Mouse (Mus musculus): ENCODE results near the gene Pde4d. TPM values are rescaled to one million over a fixed set of nuclear protein-coding genes. Genes with fewer than 3 reads are reported as not detected.

Gene Pde4d
- polyA plus RNA-seq, 1 experiment from 2014 or later = 12.9 TPM

GRCm38 (mm10) chr13:109342469-109342868 is 892.7 kb downstream of the Pde4d start:
- Histone ChIP-seq H3K9ac (ENCODE audit: low read depth, low read length) (no peak overlapping the region), H3K27ac (ENCODE audit: low read length) (no peak overlapping the region), H3K4me3 (ENCODE audit: low read depth, low read length) (no peak overlapping the region), H3K4me2 (ENCODE audit: low read depth, low read length) (no peak overlapping the region), H3K36me3 (ENCODE audit: control insufficient read depth, insufficient read depth) (no peaks in the 10 kb centered on the region), H3K4me1 (ENCODE audit: control insufficient read depth, low read depth, low read length) (no peaks in the 10 kb centered on the region), H3K27me3 (ENCODE audit: control insufficient read depth, insufficient read depth, low read depth, low read length) (no peaks in the 10 kb centered on the region), H3K9me3 (replicated peaks; ENCODE audit: control insufficient read depth, low read length) (no peaks in the 10 kb centered on the region)
- 41% methylated on average over 6 of the region's 6 CpGs for WGBS (ENCODE audit: insufficient replicate concordance)
- no peak; the same call in 1 of the 2 replicates for ATAC-seq (ENCODE audit: low read depth)

- Histone ChIP-seq H3K4me2 (ENCODE audit: low read depth, low read length) (no peak overlapping the region), H3K4me1 (ENCODE audit: control insufficient read depth, low read depth, low read length) (no peaks in the 10 kb centered on the region), H3K9me3 (replicated peaks; ENCODE audit: control insufficient read depth, low read length) (no peaks in the 10 kb centered on the region), H3K4me3 (ENCODE audit: low read depth, low read length) (no peak overlapping the region), H3K9ac (ENCODE audit: low read depth, low read length) (no peak overlapping the region), H3K36me3 (ENCODE audit: control insufficient read depth, insufficient read depth) (no peaks in the 10 kb centered on the region), H3K27me3 (ENCODE audit: control insufficient read depth, insufficient read depth, low read depth, low read length) (no peaks in the 10 kb centered on the region), H3K27ac (ENCODE audit: low read length) (no peak overlapping the region)
- peak; percentile 50; the same call in 1 of the 2 replicates for ATAC-seq (ENCODE audit: low read depth)
- WGBS (ENCODE audit: insufficient replicate concordance) = 3% methylated on average over 4 of the region's 4 CpGs
These were observed 893.8 kb downstream of the Pde4d start for GRCm38 (mm10) chr13:109343596-109343995.

- H3K27me3 ChIP-seq (ENCODE audit: control insufficient read depth, insufficient read depth, low read depth, low read length) = no peaks in the 10 kb centered on the region
- H3K27ac ChIP-seq (ENCODE audit: low read length) = no peak overlapping the region
- H3K4me2 ChIP-seq (ENCODE audit: low read depth, low read length) = no peak overlapping the region
- H3K36me3 ChIP-seq (ENCODE audit: control insufficient read depth, insufficient read depth) = no peaks in the 10 kb centered on the region
- H3K9me3 ChIP-seq (replicated peaks; ENCODE audit: control insufficient read depth, low read length) = no peaks in the 10 kb centered on the region
- H3K9ac ChIP-seq (ENCODE audit: low read depth, low read length) = no peak overlapping the region
- H3K4me3 ChIP-seq (ENCODE audit: low read depth, low read length) = no peak overlapping the region
- H3K4me1 ChIP-seq (ENCODE audit: control insufficient read depth, low read depth, low read length) = no peaks in the 10 kb centered on the region
- WGBS (ENCODE audit: insufficient replicate concordance) = 46% methylated on average over 11 of the region's 11 CpGs
- ATAC-seq (ENCODE audit: low read depth) = no peak
These were observed 898.0 kb downstream of the Pde4d start for GRCm38 (mm10) chr13:109347770-109348169.

- 57% methylated on average over 6 of the region's 6 CpGs for WGBS (ENCODE audit: insufficient replicate concordance)
- no peak for ATAC-seq (ENCODE audit: low read depth)
These were observed 898.6 kb downstream of the Pde4d start for GRCm38 (mm10) chr13:109348316-109348715.

GRCm38 (mm10) chr13:109350100-109350499 is 900.4 kb downstream of the Pde4d start:
- Histone ChIP-seq H3K27me3 (ENCODE audit: control insufficient read depth, insufficient read depth, low read depth, low read length) (no peaks in the 10 kb centered on the region), H3K9me3 (replicated peaks; ENCODE audit: control insufficient read depth, low read length) (no peaks in the 10 kb centered on the region), H3K4me2 (ENCODE audit: low read depth, low read length) (no peak overlapping the region), H3K4me3 (ENCODE audit: low read depth, low read length) (no peak overlapping the region), H3K9ac (ENCODE audit: low read depth, low read length) (no peak overlapping the region), H3K36me3 (ENCODE audit: control insufficient read depth, insufficient read depth) (no peaks in the 10 kb centered on the region), H3K27ac (ENCODE audit: low read length) (no peak overlapping the region), H3K4me1 (ENCODE audit: control insufficient read depth, low read depth, low read length) (no peaks in the 10 kb centered on the region)
- ATAC-seq (ENCODE audit: low read depth) = no peak
- 72% methylated on average over 7 of the region's 7 CpGs for WGBS (ENCODE audit: insufficient replicate concordance)

More at GRCm38 (mm10) chr13:109348316-109348715, 898.6 kb downstream of the Pde4d start:
- Histone ChIP-seq H3K4me3 (ENCODE audit: low read depth, low read length) (no peak overlapping the region), H3K36me3 (ENCODE audit: control insufficient read depth, insufficient read depth) (no peaks in the 10 kb centered on the region), H3K9me3 (replicated peaks; ENCODE audit: control insufficient read depth, low read length) (no peaks in the 10 kb centered on the region), H3K27ac (ENCODE audit: low read length) (no peak overlapping the region), H3K4me1 (ENCODE audit: control insufficient read depth, low read depth, low read length) (no peaks in the 10 kb centered on the region), H3K9ac (ENCODE audit: low read depth, low read length) (no peak overlapping the region), H3K4me2 (ENCODE audit: low read depth, low read length) (no peak overlapping the region), H3K27me3 (ENCODE audit: control insufficient read depth, insufficient read depth, low read depth, low read length) (no peaks in the 10 kb centered on the region)

GRCm38 (mm10) chr13:109354017-109354416 is 904.3 kb downstream of the Pde4d start:
- no peak overlapping the region for H3K9ac ChIP-seq (ENCODE audit: low read depth, low read length)
- H3K36me3 ChIP-seq (ENCODE audit: control insufficient read depth, insufficient read depth) = no peaks in the 10 kb centered on the region
- no peaks in the 10 kb centered on the region for H3K4me1 ChIP-seq (ENCODE audit: control insufficient read depth, low read depth, low read length)
- no peaks in the 10 kb centered on the region for H3K27me3 ChIP-seq (ENCODE audit: control insufficient read depth, insufficient read depth, low read depth, low read length)
- no peak overlapping the region for H3K4me3 ChIP-seq (ENCODE audit: low read depth, low read length)
- ATAC-seq (ENCODE audit: low read depth) = no peak
- WGBS (ENCODE audit: insufficient replicate concordance) = 71% methylated on average over 7 of the region's 7 CpGs
- H3K4me2 ChIP-seq (ENCODE audit: low read depth, low read length) = no peak overlapping the region
- no peak overlapping the region for H3K27ac ChIP-seq (ENCODE audit: low read length)
- no peaks in the 10 kb centered on the region for H3K9me3 ChIP-seq (replicated peaks; ENCODE audit: control insufficient read depth, low read length)

GRCm38 (mm10) chr13:109356252-109356651 is 906.5 kb downstream of the Pde4d start:
- Histone ChIP-seq H3K9me3 (replicated peaks; ENCODE audit: control insufficient read depth, low read length) (no peaks in the 10 kb centered on the region), H3K4me3 (ENCODE audit: low read depth, low read length) (no peak overlapping the region), H3K27me3 (ENCODE audit: control insufficient read depth, insufficient read depth, low read depth, low read length) (no peaks in the 10 kb centered on the region), H3K36me3 (ENCODE audit: control insufficient read depth, insufficient read depth) (no peaks in the 10 kb centered on the region), H3K27ac (ENCODE audit: low read length) (no peak overlapping the region), H3K4me1 (ENCODE audit: control insufficient read depth, low read depth, low read length) (no peaks in the 10 kb centered on the region), H3K4me2 (ENCODE audit: low read depth, low read length) (no peak overlapping the region), H3K9ac (ENCODE audit: low read depth, low read length) (no peak overlapping the region)
- WGBS (ENCODE audit: insufficient replicate concordance) = 70% methylated on average over 7 of the region's 7 CpGs
- ATAC-seq (ENCODE audit: low read depth) = no peak

- no peak overlapping the region for H3K9ac ChIP-seq (ENCODE audit: low read depth, low read length)
- H3K4me2 ChIP-seq (ENCODE audit: low read depth, low read length) = no peak overlapping the region
- ATAC-seq (ENCODE audit: low read depth) = no peak
- no peaks in the 10 kb centered on the region for H3K9me3 ChIP-seq (replicated peaks; ENCODE audit: control insufficient read depth, low read length)
- H3K36me3 ChIP-seq (ENCODE audit: control insufficient read depth, insufficient read depth) = no peaks in the 10 kb centered on the region
- WGBS (ENCODE audit: insufficient replicate concordance) = 51% methylated on average over 2 of the region's 2 CpGs
- no peaks in the 10 kb centered on the region for H3K4me1 ChIP-seq (ENCODE audit: control insufficient read depth, low read depth, low read length)
- H3K4me3 ChIP-seq (ENCODE audit: low read depth, low read length) = no peak overlapping the region
- no peaks in the 10 kb centered on the region for H3K27me3 ChIP-seq (ENCODE audit: control insufficient read depth, insufficient read depth, low read depth, low read length)
- no peak overlapping the region for H3K27ac ChIP-seq (ENCODE audit: low read length)
These were observed 910.2 kb downstream of the Pde4d start for GRCm38 (mm10) chr13:109359994-109360393.

- no peak overlapping the region for H3K4me2 ChIP-seq (ENCODE audit: low read depth, low read length)
- WGBS (ENCODE audit: insufficient replicate concordance) = 82% methylated on average over 6 of the region's 6 CpGs
- no peak for ATAC-seq (ENCODE audit: low read depth)
These were observed 912.6 kb downstream of the Pde4d start for GRCm38 (mm10) chr13:109362340-109362739.

More at GRCm38 (mm10) chr13:109362340-109362739, 912.6 kb downstream of the Pde4d start:
- Histone ChIP-seq H3K36me3 (ENCODE audit: control insufficient read depth, insufficient read depth) (no peaks in the 10 kb centered on the region), H3K4me3 (ENCODE audit: low read depth, low read length) (no peak overlapping the region), H3K27ac (ENCODE audit: low read length) (no peak overlapping the region), H3K27me3 (ENCODE audit: control insufficient read depth, insufficient read depth, low read depth, low read length) (no peaks in the 10 kb centered on the region), H3K9ac (ENCODE audit: low read depth, low read length) (no peak overlapping the region), H3K4me1 (ENCODE audit: control insufficient read depth, low read depth, low read length) (no peaks in the 10 kb centered on the region), H3K9me3 (replicated peaks; ENCODE audit: control insufficient read depth, low read length) (no peaks in the 10 kb centered on the region)
